Mouse (Mus musculus): ENCODE measurements around the gene Coa7. TPM values are rescaled to one million over a fixed set of nuclear protein-coding genes. Genes with fewer than 3 reads are reported as not detected.
A peak's percentile ranks its signal among the peaks of the same experiment; 100 is the strongest.

Gene Coa7
- total RNA-seq, 2 experiments from 2014 or later: 30.9 to 36.5 TPM

DNA sequence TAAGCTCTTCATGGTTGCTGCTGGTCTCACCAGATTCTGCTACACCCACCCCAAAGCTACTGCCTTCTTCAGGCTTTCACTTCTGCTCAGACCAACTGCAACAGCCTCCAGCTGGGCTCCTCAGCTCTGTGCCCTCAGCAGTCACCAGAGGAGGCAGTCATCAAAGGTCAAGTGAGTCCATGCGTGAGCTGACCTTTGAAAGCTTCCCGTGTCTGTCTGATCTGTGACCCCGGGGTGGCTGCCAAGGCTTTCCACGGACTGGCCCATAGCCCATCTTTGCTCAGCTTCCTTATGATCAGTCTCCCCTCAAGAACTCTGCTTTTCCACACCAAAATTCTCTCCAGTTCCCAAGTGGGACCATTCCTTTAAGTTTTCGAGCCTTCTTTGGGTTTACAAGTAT is 41.3 kb downstream of the Coa7 start:
- intact Hi-C loops (cut with DNase I): no loop called here
- no peak for DNase-seq (ENCODE audit: low spot score in 2 of 2)

DNA sequence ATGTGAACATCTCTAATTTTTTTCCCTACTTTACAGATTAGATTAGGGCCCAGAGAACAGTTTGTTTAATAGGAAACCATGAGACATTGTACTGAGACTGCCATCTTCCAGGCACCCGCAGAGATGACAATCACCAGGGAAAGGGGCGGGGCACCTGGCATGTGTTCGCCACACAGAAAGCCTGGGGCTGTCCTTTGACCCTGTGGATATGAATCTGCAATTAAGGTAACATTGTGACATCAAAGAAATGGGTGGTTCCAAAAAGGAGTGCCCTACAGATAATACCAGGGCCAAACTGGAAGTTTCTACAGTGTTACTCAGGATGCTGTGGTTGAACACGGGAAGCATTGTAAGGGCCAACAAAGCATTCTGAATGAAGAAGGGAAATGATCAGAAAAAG is 42.5 kb downstream of the Coa7 start:
- intact Hi-C loops (cut with DNase I): no loop called here
- DNase-seq (ENCODE audit: low spot score in 2 of 2): no peak

DNA sequence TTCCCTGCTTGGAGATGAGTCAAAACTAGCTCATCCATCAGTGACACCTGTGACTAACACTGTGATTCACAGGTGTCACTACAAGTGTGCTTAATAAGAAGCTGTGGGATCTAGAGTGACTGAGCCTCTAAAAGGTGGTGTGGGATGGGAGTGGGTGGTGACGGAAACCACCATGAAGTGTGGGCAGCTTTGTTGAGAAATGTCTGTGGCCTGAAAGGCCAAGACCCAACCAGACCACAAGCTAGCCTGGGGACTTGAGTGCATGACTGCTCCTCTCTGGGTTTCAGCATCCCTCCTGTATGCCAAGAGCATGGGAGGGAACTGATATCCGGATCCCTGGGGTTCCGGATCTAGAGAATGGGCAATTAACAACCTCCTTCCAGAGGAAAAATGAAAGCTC is 43.5 kb downstream of the Coa7 start:
- intact Hi-C loops (cut with DNase I): no loop called here
- no peak for DNase-seq (ENCODE audit: low spot score in 2 of 2)

DNA sequence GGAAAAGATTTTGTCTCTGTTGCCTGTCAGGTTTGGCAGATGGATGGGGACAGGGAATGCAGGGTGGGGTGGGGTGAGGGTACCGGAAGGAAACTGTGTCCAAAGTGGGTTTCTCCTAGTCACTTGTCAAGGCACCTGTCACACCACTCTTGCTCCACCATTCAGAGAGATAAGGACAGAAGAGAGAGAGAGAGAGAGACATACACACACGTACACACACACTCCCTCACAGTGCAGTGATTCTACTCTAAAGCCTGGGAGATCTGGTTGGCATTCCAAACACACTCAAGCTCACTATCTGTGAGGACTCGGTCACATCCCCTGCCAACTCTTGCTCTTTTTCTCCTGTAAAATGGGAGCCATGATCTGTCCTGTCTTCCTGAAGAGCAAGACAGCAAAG is 44.2 kb downstream of the Coa7 start:
- intact Hi-C loops (cut with DNase I): no loop called here
- no peak for DNase-seq (ENCODE audit: low spot score in 2 of 2)

DNA sequence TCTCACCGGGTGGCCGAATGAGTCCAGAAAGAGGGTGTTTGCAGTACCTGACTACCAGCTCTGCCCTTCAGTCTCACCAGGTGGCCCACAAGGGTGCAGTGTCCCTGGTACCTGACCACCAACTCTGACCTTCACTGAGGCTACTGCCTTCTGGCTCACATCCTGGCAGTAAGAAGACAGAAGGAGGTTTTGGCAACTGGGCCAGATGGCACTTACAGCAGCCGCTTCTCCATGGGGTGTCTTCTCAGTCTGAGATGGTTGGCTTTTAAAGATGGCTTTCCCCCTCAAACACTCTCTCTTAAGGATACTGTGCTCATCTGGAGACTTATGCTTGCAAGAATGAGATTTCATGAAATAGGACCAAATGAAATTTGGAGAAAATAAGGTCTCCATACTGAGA is 51.5 kb downstream of the Coa7 start:
- intact Hi-C loops (cut with DNase I): no loop called here
- DNase-seq (ENCODE audit: low spot score in 2 of 2): no peak

DNA sequence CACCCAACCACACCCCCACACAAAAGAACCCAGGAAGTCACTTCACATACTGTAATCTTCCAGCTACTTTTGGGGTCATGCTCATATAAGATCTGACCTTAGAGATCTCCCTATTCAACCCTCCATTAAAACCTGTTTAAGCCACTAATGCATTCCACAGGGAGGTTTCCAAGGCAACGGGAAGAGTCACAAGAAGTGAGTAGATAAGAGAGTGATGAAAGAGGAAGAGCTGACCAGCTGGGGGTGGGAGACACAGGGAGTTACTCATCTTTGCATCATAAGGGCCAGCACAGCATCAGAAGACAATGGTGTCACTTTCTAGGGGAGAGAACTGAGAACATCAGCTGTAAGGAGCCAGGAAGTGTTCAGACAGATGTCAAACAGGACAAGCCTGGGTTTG is 52.2 kb downstream of the Coa7 start:
- intact Hi-C loops (cut with DNase I): no loop called here
- no peak for DNase-seq (ENCODE audit: low spot score in 2 of 2)

DNA sequence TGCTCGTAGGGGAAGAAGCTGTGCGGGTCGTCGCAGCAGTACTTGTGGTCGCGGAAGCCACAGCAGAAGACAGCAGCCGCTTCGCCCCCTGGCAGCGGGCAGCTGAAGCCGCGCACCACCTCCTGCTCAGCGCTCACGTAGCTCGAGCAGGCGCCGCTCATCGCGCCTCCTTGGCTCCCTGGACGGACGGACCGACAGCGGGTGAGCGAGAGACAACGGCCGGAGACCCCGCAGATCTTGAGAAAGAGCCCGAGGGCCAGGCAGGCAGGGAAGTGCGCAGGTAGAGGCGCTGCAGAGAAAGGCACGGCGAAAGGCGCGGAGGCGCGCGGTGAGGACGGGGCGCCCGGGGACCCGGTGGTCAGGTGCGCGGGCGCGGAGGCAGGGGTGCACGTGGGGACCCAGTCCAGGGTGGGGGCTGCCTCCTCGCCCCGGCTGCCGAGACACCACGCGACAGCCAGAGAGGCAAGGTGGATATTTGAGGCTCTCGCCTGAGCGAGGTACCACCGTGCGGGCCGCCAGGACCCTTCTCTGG is 55.3 kb downstream of the Coa7 start, which contains the start of gene Shisal2a:
Gene Shisal2a (minus strand): TSS at position 167 of the 532 bp plus-strand sequence.
- no peak for DNase-seq (ENCODE audit: low spot score in 2 of 2)
- intact Hi-C loops (cut with DNase I): no loop called here

DNA sequence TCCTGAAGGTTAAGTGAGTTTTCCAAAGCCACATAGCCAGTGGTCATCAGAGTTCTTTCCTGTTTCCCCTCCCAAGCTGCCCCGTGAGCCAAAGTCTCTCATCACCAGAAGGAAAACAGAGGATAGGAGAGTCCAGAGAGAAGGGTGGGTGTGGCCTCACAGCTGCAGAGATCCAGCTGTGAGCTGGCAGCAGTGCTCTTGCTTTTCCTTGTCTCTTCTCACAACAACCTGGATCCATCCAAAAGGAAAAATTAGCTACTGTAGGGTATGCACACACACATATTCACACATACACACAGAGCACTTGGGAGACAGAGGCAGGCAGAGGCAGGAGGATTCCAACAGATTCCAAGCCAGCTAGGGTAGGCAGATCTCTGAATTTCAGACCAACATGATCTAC is 58.1 kb downstream of the Coa7 start:
- no peak for DNase-seq (ENCODE audit: low spot score in 2 of 2)
- intact Hi-C loops (cut with DNase I): no loop called here

DNA sequence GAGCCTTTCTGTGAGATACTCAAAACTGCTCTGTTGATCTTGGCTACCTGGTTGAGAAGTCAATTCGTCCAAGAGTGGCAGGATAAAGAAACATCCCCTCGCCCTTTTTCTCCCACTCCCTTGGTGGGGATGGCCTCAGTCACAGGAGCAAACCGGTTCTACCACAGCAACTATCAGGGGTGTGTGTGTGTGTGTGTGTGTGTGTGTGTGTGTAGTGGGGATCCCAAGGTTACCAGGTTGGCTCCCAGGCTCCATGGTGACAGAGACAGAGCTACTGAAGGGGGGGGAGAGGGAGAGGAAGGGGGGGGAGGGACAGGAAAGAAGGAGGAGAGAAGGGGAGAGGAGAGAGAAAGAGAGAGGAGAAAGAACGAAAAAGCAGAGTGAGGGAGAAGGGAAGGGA is 59.2 kb downstream of the Coa7 start:
- intact Hi-C loops (cut with DNase I): no loop called here
- no peak for DNase-seq (ENCODE audit: low spot score in 2 of 2)

DNA sequence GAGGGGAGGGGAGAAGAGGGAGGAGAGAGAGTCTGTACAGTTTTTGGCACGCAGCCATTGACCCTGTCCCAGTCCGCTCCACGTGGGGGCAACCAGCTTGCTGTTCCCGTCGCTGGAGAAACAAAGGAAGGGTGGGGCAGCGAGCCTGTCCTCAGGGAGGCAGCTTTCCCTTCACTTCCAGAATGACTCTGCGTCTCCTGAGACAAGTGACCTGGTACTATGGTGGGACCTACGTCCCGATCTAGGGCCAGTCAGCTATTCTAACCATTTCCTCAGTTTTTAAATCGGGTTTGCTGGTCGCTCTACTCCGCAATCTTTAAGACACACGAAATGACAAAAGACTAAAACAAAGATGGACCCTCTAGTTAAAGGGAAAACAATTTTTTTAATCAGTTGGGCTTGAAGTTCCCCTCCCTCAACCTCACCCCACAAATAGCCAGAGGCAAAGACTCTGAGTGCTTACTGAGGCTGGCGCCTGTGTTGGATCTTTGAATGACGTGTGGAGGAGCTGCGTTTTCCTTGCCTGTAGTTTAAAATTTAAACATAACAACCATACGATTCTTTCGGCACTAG is 59.8 kb downstream of the Coa7 start:
- intact Hi-C loops (cut with DNase I): no loop called here
- peak; percentile 33 to 34 for DNase-seq (ENCODE audit: low spot score in 2 of 2)

DNA sequence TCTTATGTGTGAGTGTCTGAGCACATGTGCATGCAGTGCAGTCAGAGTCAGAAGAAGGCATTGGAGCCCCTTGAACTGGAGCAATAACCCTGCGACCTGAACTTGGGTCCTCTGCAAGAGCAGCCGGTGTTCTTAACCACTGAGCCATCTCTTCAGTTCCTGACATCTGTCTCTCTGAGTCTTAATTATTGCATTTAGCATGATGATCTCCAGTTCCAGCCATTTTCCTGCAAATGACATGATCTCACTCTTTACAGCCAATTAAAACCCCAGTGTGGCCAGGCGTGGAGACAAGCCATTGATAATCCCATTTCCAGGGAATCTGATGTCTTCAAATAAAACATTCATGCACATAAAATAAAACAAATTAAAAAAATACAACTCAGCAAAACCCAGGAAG is 60.8 kb downstream of the Coa7 start:
- DNase-seq (ENCODE audit: low spot score in 2 of 2): no peak
- intact Hi-C loops (cut with DNase I): no loop called here

DNA sequence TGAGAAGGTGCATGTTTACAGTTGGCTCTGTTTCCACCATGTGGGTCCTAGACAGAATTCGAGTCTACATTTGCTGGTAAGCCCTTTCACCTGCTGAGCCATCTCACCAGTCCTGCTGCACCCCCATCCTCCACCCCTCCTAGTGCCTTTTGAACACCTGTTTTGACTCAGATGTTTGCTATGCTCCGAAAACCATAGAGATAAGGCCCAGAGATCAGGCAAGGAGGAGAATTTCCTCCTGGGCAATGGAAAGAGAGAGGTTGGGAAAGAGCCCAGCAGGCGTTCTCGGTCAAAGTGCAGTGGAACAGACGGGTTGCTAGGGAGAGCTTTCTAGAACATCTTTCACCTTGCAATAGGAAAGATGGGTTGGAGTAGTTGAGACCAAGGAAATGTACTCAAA is 63.2 kb downstream of the Coa7 start:
- DNase-seq (ENCODE audit: low spot score in 2 of 2): no peak
- intact Hi-C loops (cut with DNase I): no loop called here

Other genes with a start within 250 kb of the Coa7 start
- 1 to 10 TPM; 7.1 to 7.4 TPM for gene Podn, start 231.7 kb upstream of the Coa7 start, total RNA-seq (2021)
- 10 to 100 TPM; 92.6 to 93.0 TPM for gene Scp2, start 183.1 kb upstream of the Coa7 start, total RNA-seq (2021)
- gene Echdc2, start 162.7 kb upstream of the Coa7 start, total RNA-seq (2021): 1 to 10 TPM; 9.0 to 9.8 TPM
- gene Zyg11a, start 110.1 kb upstream of the Coa7 start, total RNA-seq (2021): not detected
- gene Zyg11b, start 27.0 kb upstream of the Coa7 start, total RNA-seq (2021): 100 to 1,000 TPM; 132 to 137 TPM
- gene Shisal2a, start 55.2 kb downstream of the Coa7 start, total RNA-seq (2021): not detected
- gene Gpx7, start 78.8 kb downstream of the Coa7 start, total RNA-seq (2021): 10 to 100 TPM in 1 of 2 experiments, 1 to 10 TPM in 1; 9.4 to 10.1 TPM
- 10 to 100 TPM; 33.3 to 41.0 TPM for gene Tut4, start 131.3 kb downstream of the Coa7 start, total RNA-seq (2021)

Data from left cerebral cortex, postnatal 14 days (tissue).